Mouse (Mus musculus) neural tube, embryonic 11.5 days (tissue): Measurements from ENCODE around the gene Tut1. TPM values are rescaled to one million over a fixed set of nuclear protein-coding genes. Genes with fewer than 3 reads are reported as not detected.

Source experiments
- ATAC-seq: fragments of 200-750 bp; cut with Nextera tagmentation; 2 replicates; pipeline ENCODE4 v1.8.0; 2017; ENCODE audit warnings: moderate number of reproducible peaks, mild to moderate bottlenecking, moderate TSS enrichment, moderate library complexity; ENCODE audit not compliant: insufficient read depth, low FRiP score, low TSS enrichment
- DNase-seq: peaks from one replicate; pipeline ENCODE4 v3.0.0-alpha.2; 2015; ENCODE audit warnings: low spot score
- H3K27ac ChIP-seq: fragments of 300-500 bp; sonication (generic); 2 replicates; pipeline ENCODE4 v1.5.1; 2014; ENCODE audit warnings: low read depth, mild to moderate bottlenecking, low read length
- H3K27me3 ChIP-seq: fragments of 300-500 bp; sonication (generic); 2 replicates; pipeline ENCODE4 v1.6.1; 2014; ENCODE audit warnings: mild to moderate bottlenecking, low read length, mixed read lengths; ENCODE audit not compliant: control insufficient read depth, insufficient read depth
- H3K36me3 ChIP-seq: fragments of 300-500 bp; sonication (generic); 2 replicates; pipeline ENCODE4 v1.6.1; 2014; ENCODE audit warnings: mild to moderate bottlenecking, low read length, moderate library complexity, mixed read lengths; ENCODE audit not compliant: control insufficient read depth, insufficient read depth
- H3K4me1 ChIP-seq: fragments of 300-500 bp; sonication (generic); 2 replicates; pipeline ENCODE4 v1.6.1; 2014; ENCODE audit warnings: low read length, mixed read lengths; ENCODE audit not compliant: control insufficient read depth, insufficient read depth
- H3K4me2 ChIP-seq: fragments of 300-500 bp; sonication (generic); 2 replicates; pipeline ENCODE4 v1.6.1; 2014; ENCODE audit warnings: low read depth, mild to moderate bottlenecking, moderate library complexity
- H3K4me3 ChIP-seq: fragments of 300-500 bp; sonication (generic); 2 replicates; pipeline ENCODE4 v1.5.1; 2014; ENCODE audit warnings: low read depth, low read length
- H3K9ac ChIP-seq: fragments of 300-500 bp; sonication (generic); 2 replicates; pipeline ENCODE4 v1.6.1; 2014; ENCODE audit warnings: mild to moderate bottlenecking, low read length
- H3K9me3 ChIP-seq: fragments of 300-500 bp; sonication (generic); 2 replicates; pipeline ENCODE4 v1.6.1; 2016; ENCODE audit warnings: low read length; ENCODE audit not compliant: control insufficient read depth
- WGBS: fragments of 180-500 bp; shearing (Covaris S2); extraction: QIAGEN DNeasy Blood & Tissue Kit; methylation state at CpG from one replicate; pipeline ENCODE4 v1.1.7; 2014; 5-methylcytosine and 5-hydroxymethylcytosine counted together
- polyA plus RNA-seq: library from polyadenylated mRNA; unstranded; fragments of >200 nt; fragmentation: Nextera tagmentation; extraction: Ambion mirVana; gene quantifications from 2 replicates; pipeline ENCODE4 v1.2.1, GENCODE M21; 2014

Tut1 gene
- polyA plus RNA-seq, 1 experiment from 2014 or later = 36.3 TPM

DNA sequence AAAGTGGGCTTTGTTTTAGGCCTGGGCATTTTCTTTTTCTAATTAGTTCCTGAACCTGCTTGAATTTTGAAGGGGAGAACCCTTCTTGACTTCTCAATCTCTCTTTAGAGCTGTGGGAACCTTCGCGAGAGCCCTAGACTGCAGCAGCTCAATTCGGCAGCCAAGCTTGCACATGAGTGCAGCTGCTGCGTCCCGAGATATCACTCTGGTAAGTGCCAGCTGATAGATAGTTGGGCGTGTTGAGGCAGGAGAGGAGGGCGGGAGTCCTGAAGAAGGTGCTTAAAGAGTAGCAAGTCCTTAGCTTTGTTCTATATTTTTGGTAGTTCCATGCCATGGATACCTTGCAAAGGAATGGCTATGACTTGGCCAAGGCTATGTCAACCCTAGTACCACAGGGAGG is 6.7 kb upstream of the Tut1 start:
- Histone ChIP-seq H3K9me3 (no peaks in the 10 kb centered on the region), H3K4me2 (no peak overlapping the region), H3K4me3 (no peak overlapping the region), H3K27ac (no peak overlapping the region), H3K9ac (no peak overlapping the region), H3K27me3 (no peaks in the 10 kb centered on the region), H3K4me1 (peaks cover 6% of the 10 kb centered on the region; the same call in 1 of the 2 replicates), H3K36me3 (peaks cover 36% of the 10 kb centered on the region)
- no peak for DNase-seq
- ATAC-seq = no peak
- 95% methylated on average over 7 of the region's 7 CpGs for WGBS

DNA sequence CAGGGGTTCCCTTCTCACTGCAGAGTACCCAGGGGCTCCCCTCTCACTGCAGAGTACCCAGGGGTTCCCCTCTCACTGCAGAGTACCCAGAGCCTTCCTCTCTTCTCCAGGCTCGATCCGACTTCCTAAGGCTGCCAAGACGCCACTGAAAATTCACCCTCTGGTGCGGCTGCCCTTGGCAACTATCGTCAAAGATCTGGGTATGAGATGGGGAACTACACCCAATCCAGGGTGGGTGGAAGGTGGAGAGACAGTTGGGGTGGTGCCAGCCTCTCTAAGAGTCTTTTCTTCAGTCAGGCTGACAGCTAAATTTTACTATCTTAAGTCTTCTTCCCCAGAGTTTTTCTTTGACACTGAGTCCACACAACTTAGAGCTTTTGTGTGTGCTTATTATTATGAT is 3.5 kb upstream of the Tut1 start:
- Histone ChIP-seq H3K27ac (no peak overlapping the region), H3K9ac (no peak overlapping the region), H3K27me3 (no peaks in the 10 kb centered on the region), H3K4me3 (no peak overlapping the region), H3K4me1 (no peaks in the 10 kb centered on the region; the same call in 1 of the 2 replicates), H3K4me2 (no peak overlapping the region), H3K9me3 (no peaks in the 10 kb centered on the region), H3K36me3 (peaks cover 36% of the 10 kb centered on the region)
- DNase-seq = no peak
- whole genome bisulfite sequencing = 91% methylated on average over 5 of the region's 5 CpGs
- no peak for ATAC-seq

DNA sequence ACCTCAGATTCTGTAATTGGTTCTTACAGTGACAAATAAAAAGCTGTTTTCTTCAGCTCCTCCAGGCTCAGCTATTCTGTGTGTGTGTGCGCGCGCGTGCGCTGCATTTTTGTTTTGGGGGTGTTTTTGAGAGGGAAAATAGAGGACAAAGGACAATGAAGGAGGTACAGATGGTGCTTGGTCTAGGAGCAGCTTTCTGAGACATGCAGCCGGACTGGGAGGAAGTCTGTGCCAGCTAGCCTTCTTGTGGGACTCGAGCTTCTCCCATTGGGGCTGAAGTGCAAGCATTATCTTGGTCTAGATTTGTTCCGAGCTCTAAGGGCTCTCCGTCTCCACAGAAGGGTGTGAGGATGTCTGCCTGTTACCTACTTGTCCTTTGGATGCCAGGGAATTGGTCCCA is 1.4 kb upstream of the Tut1 start:
- Histone ChIP-seq H3K9me3 (no peaks in the 10 kb centered on the region), H3K9ac (no peak overlapping the region; the same call in 1 of the 2 replicates), H3K36me3 (peaks cover 22% of the 10 kb centered on the region), H3K4me1 (no peaks in the 10 kb centered on the region), H3K4me2 (no peak overlapping the region), H3K4me3 (no peak overlapping the region), H3K27me3 (no peaks in the 10 kb centered on the region), H3K27ac (peak overlapping the region; percentile 72; the same call in 1 of the 2 replicates)
- WGBS = 90% methylated on average over 9 of the region's 9 CpGs
- no peak for DNase-seq
- no peak for ATAC-seq

DNA sequence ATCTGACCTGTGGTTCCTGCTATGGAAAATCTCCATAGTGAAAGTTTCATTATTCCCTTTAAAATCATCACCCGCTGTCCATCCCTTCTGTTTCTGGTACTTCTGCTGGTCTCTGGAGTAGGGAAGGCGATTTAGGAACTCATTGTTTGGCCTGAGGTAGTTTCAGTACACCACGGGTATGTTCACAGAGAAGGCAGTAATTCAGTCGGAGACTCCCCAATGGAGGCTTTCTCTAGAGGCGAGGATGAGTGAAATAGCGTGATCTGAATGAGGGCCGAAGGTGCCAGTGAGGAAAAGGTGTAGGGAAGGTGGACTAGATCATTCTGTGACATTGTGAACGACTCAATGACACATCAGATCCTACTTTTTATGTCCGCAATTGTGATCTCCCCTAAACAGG is 524 bp downstream of the Tut1 start:
- no peaks in the 10 kb centered on the region for H3K9me3 ChIP-seq
- DNase-seq = no peak
- H3K4me2 ChIP-seq = peak overlapping the region; percentile 82
- 9% methylated on average over 9 of the region's 9 CpGs for WGBS
- ATAC-seq = no peak
- peaks cover 11% of the 10 kb centered on the region for H3K36me3 ChIP-seq
- no peaks in the 10 kb centered on the region for H3K4me1 ChIP-seq
- peak overlapping the region; percentile 52 for H3K4me3 ChIP-seq
- no peak overlapping the region for H3K27ac ChIP-seq
- H3K9ac ChIP-seq = peak overlapping the region; percentile 65
- H3K27me3 ChIP-seq = no peaks in the 10 kb centered on the region

DNA sequence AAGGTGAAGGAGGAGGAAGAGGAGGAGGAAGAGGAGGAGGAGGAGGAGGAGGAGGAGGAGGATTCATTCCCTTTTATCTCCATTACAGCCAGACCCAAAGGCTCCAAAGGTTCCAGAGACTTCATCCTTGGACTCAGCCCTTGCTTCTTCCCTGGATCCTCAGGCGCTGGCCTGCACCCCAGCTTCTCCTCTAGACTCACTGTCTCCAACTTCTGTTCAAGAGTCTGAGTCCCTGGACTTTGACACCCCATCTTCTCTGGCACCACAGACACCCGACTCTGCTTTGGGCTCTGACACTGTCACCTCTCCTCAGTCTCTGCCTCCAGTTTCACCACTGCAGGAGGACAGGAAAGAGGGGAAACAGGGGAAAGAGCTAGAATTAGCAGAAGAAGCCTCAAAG is 8.6 kb downstream of the Tut1 start:
- 86% methylated on average over 2 of the region's 2 CpGs for WGBS
- H3K4me2 ChIP-seq = no peak overlapping the region
- no peaks in the 10 kb centered on the region for H3K9me3 ChIP-seq
- no peak overlapping the region for H3K9ac ChIP-seq
- ATAC-seq = no peak
- H3K27ac ChIP-seq = no peak overlapping the region
- DNase-seq = no peak
- no peaks in the 10 kb centered on the region for H3K27me3 ChIP-seq
- no peaks in the 10 kb centered on the region for H3K4me1 ChIP-seq
- H3K4me3 ChIP-seq = no peak overlapping the region
- H3K36me3 ChIP-seq = peaks cover 28% of the 10 kb centered on the region

DNA sequence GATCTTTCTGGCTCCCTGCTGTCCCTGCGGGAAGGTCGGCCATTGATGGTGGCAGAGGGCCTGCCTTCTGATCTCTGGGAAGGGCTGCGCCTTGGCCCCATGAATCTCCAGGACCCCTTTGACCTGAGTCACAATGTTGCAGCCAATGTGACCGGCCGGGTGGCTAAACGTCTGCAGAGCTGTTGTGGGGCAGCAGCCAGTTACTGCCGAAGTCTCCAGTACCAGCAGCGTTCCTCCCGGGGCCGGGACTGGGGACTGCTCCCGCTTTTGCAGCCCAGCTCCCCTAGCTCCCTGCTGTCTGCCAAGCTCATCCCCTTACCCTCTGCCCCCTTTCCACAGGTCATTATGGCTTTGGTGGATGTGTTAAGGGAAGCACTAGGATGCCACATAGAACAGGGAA is 11.4 kb downstream of the Tut1 start:
- Histone ChIP-seq H3K4me1 (no peaks in the 10 kb centered on the region), H3K27me3 (no peaks in the 10 kb centered on the region), H3K36me3 (peaks cover 23% of the 10 kb centered on the region), H3K4me3 (no peak overlapping the region), H3K9me3 (no peaks in the 10 kb centered on the region), H3K9ac (no peak overlapping the region; the same call in 1 of the 2 replicates), H3K27ac (no peak overlapping the region), H3K4me2 (no peak overlapping the region)
- DNase-seq = no peak
- ATAC-seq = no peak
- 87% methylated on average over 11 of the region's 11 CpGs for WGBS

DNA sequence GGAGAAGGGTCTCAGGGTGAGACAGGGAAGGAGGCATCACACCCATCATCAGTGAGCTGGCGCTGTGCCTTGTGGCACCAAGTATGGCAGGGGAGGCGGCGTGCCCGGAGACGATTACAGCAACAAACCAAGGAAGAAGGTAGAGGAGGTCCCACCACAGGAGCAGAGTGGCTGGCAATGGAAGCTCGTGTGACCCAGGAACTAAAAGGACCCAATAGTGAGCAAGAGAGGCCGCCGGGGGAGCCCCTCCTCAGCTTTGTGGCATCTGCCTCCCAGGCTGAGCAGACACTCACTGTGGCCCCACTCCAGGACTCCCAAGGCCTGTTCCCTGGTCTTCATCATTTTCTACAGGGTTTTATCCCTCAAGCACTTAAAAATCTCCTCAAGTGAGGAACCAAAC is 12.1 kb downstream of the Tut1 start:
- no peak for ATAC-seq
- H3K27ac ChIP-seq = no peak overlapping the region
- H3K36me3 ChIP-seq = peaks cover 30% of the 10 kb centered on the region
- DNase-seq = no peak
- peak overlapping the region; percentile 45 for H3K4me2 ChIP-seq
- 80% methylated on average over 8 of the region's 8 CpGs for whole genome bisulfite sequencing
- H3K4me1 ChIP-seq = no peaks in the 10 kb centered on the region
- no peaks in the 10 kb centered on the region for H3K9me3 ChIP-seq
- H3K9ac ChIP-seq = peak overlapping the region; percentile 35
- H3K27me3 ChIP-seq = no peaks in the 10 kb centered on the region
- H3K4me3 ChIP-seq = no peak overlapping the region; the same call in 1 of the 2 replicates

DNA sequence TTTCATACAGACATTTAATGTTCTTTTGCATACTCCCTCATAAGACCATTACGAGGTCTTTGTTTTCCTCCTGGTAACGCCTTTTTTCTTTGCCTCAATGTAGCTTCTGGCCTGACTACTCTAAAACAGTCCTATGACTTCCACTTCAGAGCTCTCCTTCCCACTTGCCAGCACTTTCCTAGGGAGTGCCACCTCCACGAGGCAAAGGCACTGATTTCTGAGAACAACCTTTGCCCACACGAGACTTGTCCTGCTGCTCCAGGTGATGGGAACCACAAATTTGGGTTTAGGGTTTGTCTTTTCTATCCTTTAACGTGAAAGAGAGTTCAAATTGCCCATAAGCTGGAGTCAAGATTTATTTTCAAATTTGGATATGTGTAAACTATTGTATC is 12.5 kb downstream of the Tut1 start:
- WGBS = 46% methylated on average over 5 of the region's 5 CpGs
- Histone ChIP-seq H3K9ac (peak overlapping the region; percentile 60), H3K4me1 (no peaks in the 10 kb centered on the region), H3K36me3 (peaks cover 34% of the 10 kb centered on the region), H3K9me3 (no peaks in the 10 kb centered on the region), H3K4me3 (peak overlapping the region; percentile 47), H3K4me2 (peak overlapping the region; percentile 45), H3K27me3 (no peaks in the 10 kb centered on the region), H3K27ac (peak overlapping the region; percentile 76; the same call in 1 of the 2 replicates)
- no peak for ATAC-seq
- DNase-seq = no peak

DNA sequence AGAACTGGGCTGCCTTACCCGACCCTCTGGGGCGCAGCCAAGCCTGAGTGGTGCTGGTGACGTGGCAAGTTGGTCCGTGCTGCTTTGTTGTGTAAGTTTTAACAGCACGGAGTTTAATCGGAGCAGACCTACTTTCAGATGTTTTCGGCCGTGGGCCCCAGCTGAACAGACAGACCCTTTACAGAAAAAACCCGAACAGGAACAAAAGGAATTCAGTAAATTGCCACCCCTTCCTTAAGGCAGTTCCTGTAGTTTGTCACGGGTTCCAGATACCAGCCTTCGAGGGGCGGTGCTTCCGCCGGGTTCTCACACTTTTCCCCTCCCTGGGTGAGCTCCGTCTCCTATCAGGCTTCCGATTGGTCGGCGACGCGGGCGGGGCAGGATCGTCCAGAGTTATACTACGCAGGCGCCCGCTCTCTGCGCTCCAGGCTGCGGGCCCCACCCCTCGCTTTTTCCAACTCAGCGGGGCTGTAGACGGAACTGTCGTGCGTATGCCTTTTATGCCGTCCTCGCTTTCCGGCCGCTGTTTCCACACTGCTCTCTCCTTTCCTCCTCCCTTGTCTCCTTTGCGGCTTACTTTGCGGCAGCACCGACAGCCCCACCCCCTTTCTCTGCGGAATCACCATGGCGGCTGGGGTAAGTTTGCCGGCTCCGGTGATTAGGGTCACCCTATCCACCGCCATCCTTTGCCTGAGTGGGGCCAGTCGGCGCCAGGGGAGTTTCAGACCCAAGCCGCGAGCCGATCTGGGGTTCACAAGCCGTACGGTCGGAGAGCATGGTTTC is 13.1 kb downstream of the Tut1 start, which contains the start of gene Eef1g:
Gene Eef1g (plus strand): TSS at position 452 of the 783 bp plus-strand sequence.
- Histone ChIP-seq H3K9ac (peak within 1 kb of the TSS; percentile 93), H3K9me3 (no peaks in the 10 kb centered on the region), H3K36me3 (peaks cover 37% of the 10 kb centered on the region), H3K4me3 (peak within 1 kb of the TSS; percentile 92), H3K4me2 (peak within 1 kb of the TSS; percentile 85), H3K27ac (peak within 1 kb of the TSS; percentile 79), H3K27me3 (no peaks in the 10 kb centered on the region), H3K4me1 (no peaks in the 10 kb centered on the region)
- DNase-seq (peak; percentile 99), ATAC-seq (peak; percentile 98)
- WGBS = under 1% methylated on average over 52 of the region's 52 CpGs
